16 mouse cellular contexts compared by ENCODE assay signal in the genomic region with DNA sequence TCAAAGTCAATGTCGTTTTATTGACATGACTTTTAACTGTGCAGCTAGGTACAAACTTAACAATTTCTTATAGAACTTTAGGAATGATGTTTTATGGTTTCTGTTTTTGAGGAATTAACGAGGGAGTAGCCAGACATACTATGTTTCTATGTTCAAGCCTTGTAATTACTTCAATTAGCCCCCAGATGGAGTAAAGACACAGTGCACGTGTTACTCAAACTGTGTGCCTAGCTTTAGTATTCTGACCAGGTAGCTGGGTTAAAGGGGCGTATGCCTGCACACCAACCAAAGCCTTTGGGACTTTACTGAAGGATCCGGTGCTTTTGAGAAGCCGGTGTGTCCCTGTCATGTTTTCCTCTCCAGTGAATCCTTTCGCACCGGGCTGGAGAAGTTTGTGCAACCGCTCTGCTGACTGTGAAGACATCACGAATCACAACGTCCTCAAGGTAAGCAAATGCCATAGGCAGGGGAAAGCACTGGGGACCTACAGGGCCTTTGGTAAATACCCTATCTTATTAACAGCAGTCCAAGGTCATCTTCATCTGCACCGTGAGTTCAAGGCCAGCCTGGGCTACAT. TPM values are rescaled to one million over a fixed set of nuclear protein-coding genes. Genes with fewer than 3 reads are reported as not detected.
A peak's percentile ranks its signal among the peaks of the same experiment; 100 is the strongest.
DNase-seq lines count a peak whose midpoint lies in the region; ATAC-seq and TF ChIP-seq lines count a peak whose summit lies in the region.
"Had no signal": no experiment of that assay in that cellular context is flagged by ENCODE, and none has a peak within 500 bp of the region (broad histone marks: within the 10 kb centered on the region; RNA-seq: fewer than 3 reads in every experiment).

No protein-coding gene starts in this region.

- no peak overlapping the region for H3K4me2 ChIP-seq in forebrain, postnatal 0 days (ENCODE audit: low read depth)
- H3K4me2 ChIP-seq in forebrain, embryonic 14.5 days (ENCODE audit: low read length) = no peak overlapping the region
- no peak overlapping the region for H3K4me2 ChIP-seq in liver, embryonic 14.5 days (ENCODE audit: low read depth)
- H3K4me2 ChIP-seq: heart, embryonic 12.5 days; hindbrain, embryonic 14.5 days had no signal

- H3K27ac ChIP-seq in forebrain, postnatal 0 days (ENCODE audit: low read depth, low read length) = no peak overlapping the region
- H3K27ac ChIP-seq in forebrain, embryonic 14.5 days (ENCODE audit: low read depth, low read length) = no peak overlapping the region
- no peak overlapping the region for H3K27ac ChIP-seq in liver, embryonic 14.5 days
- H3K27ac ChIP-seq in MEL (ENCODE audit: control insufficient read depth, low read depth, low read length) = no peak overlapping the region
- H3K27ac ChIP-seq: hindbrain, embryonic 14.5 days; macrophage had no signal

- no peak for TF ChIP-seq EP300 in liver, embryonic 14.5 days (IDR thresholded peaks at IDR 0.05; ENCODE audit: low read depth)
- TF ChIP-seq EP300 in MEL (IDR thresholded peaks at IDR 0.05; ENCODE audit: low read depth in 1 of 2, low read length in 2 of 2) = no peak

- no peak for ATAC-seq in forebrain, postnatal 0 days
- ATAC-seq in forebrain, embryonic 14.5 days = no peak
- no peak for ATAC-seq in liver, embryonic 14.5 days (ENCODE audit: insufficient read depth)

- H3K36me3 ChIP-seq in forebrain, postnatal 0 days (ENCODE audit: insufficient read depth) = no peaks in the 10 kb centered on the region
- H3K36me3 ChIP-seq in forebrain, embryonic 14.5 days (ENCODE audit: control insufficient read depth, insufficient read depth, low read length) = no peaks in the 10 kb centered on the region
- H3K36me3 ChIP-seq in liver, embryonic 14.5 days (replicated peaks; ENCODE audit: control insufficient read depth, insufficient read depth, low read depth) = no peaks in the 10 kb centered on the region
- H3K36me3 ChIP-seq in MEL (ENCODE audit: control insufficient read depth in 1 of 2, insufficient read depth in 2 of 2, low read length in 2 of 2) = peaks cover 0 to 16% of the 10 kb centered on the region in 2 experiments; a peak in 2 of 4 replicates
- H3K36me3 ChIP-seq: heart, embryonic 12.5 days had no signal

- no peaks in the 10 kb centered on the region for H3K4me1 ChIP-seq in forebrain, postnatal 0 days (ENCODE audit: insufficient read depth)
- no peaks in the 10 kb centered on the region for H3K4me1 ChIP-seq in forebrain, embryonic 14.5 days (ENCODE audit: control insufficient read depth, insufficient read depth, low read length)
- peaks cover 10 to 12% of the 10 kb centered on the region in 2 experiments for H3K4me1 ChIP-seq in liver, embryonic 14.5 days (replicated peaks; ENCODE audit: control insufficient read depth in 2 of 2, insufficient read depth in 2 of 2, low read length in 1 of 2)
- peaks cover 6 to 9% of the 10 kb centered on the region in 2 experiments for H3K4me1 ChIP-seq in MEL (ENCODE audit: control insufficient read depth in 1 of 2, insufficient read depth in 2 of 2, low read length in 2 of 2)

- peak; percentile 45 for TF ChIP-seq CTCF in forebrain, postnatal 0 days (IDR thresholded peaks at IDR 0.05; ENCODE audit: low read depth)
- peak; percentile 57 for TF ChIP-seq CTCF in liver, embryonic 14.5 days (IDR thresholded peaks at IDR 0.05; ENCODE audit: low read depth)
- TF ChIP-seq CTCF in MEL (IDR thresholded peaks at IDR 0.05 in 2 of 3, conservative IDR thresholded peaks at IDR 0.05 in 1 of 3; ENCODE audit: control insufficient read depth in 1 of 3, insufficient read depth in 1 of 3, low read depth in 2 of 3, low read length in 3 of 3, poor library complexity in 1 of 3, severe bottlenecking in 1 of 3) = peak in 2 of 3 experiments; percentile 44 to 90; a peak in 3 of 6 replicates

- H3K79me2 ChIP-seq in MEL (ENCODE audit: control insufficient read depth, insufficient read depth, low read length, poor library complexity) = no peaks in the 10 kb centered on the region; the same call in 1 of the 2 replicates

- TF ChIP-seq POLR2A in MEL (IDR thresholded peaks at IDR 0.05; ENCODE audit: control insufficient read depth in 1 of 2, insufficient read depth in 1 of 2, low read depth in 1 of 2, low read length in 2 of 2, poor library complexity in 1 of 2) = no peak

- intact Hi-C loops in gastrocnemius, postnatal 14 days (cut with DNase I; ENCODE audit: low total_unique reads) = no loop called here

- H3K27me3 ChIP-seq in forebrain, postnatal 0 days (ENCODE audit: insufficient read depth, low read length) = peaks cover 2% of the 10 kb centered on the region; the same call in 1 of the 2 replicates
- H3K27me3 ChIP-seq in forebrain, embryonic 14.5 days (replicated peaks; ENCODE audit: control insufficient read depth, insufficient read depth, low read length) = peaks cover 1% of the 10 kb centered on the region
- peaks cover 4% of the 10 kb centered on the region for H3K27me3 ChIP-seq in liver, embryonic 14.5 days (ENCODE audit: control insufficient read depth, insufficient read depth, low read length)
- H3K27me3 ChIP-seq in MEL (ENCODE audit: control insufficient read depth in 1 of 2, insufficient read depth in 2 of 2, low read length in 2 of 2) = peaks cover 10 to 26% of the 10 kb centered on the region in 2 experiments

- H3K9ac ChIP-seq in forebrain, postnatal 0 days = no peak overlapping the region
- H3K9ac ChIP-seq in forebrain, embryonic 14.5 days (ENCODE audit: low read length) = no peak overlapping the region
- no peak overlapping the region for H3K9ac ChIP-seq in liver, embryonic 14.5 days (replicated peaks)
- no peak overlapping the region for H3K9ac ChIP-seq in MEL (ENCODE audit: control insufficient read depth, low read depth, low read length, poor library complexity, severe bottlenecking)
- H3K9ac ChIP-seq: heart, embryonic 12.5 days; hindbrain, embryonic 14.5 days had no signal

- no peaks in the 10 kb centered on the region for H3K9me3 ChIP-seq in forebrain, postnatal 0 days (ENCODE audit: low read length)
- H3K9me3 ChIP-seq in forebrain, embryonic 14.5 days (replicated peaks; ENCODE audit: control insufficient read depth, low read length) = no peaks in the 10 kb centered on the region
- no peaks in the 10 kb centered on the region for H3K9me3 ChIP-seq in liver, embryonic 14.5 days (ENCODE audit: control insufficient read depth, low read length)
- no peaks in the 10 kb centered on the region for H3K9me3 ChIP-seq in MEL (replicated peaks; ENCODE audit: insufficient read depth, low read length)
- H3K9me3 ChIP-seq: heart, embryonic 12.5 days had no signal

- H3K4me3 ChIP-seq in forebrain, postnatal 0 days (ENCODE audit: low read depth, low read length) = no peak overlapping the region
- H3K4me3 ChIP-seq in forebrain, embryonic 14.5 days (ENCODE audit: low read depth, low read length) = no peak overlapping the region
- H3K4me3 ChIP-seq in liver, embryonic 14.5 days (ENCODE audit: insufficient read depth in 1 of 2, low read depth in 2 of 2, low read length in 2 of 2) = no peak overlapping the region
- H3K4me3 ChIP-seq in MEL (ENCODE audit: control insufficient read depth in 1 of 2, insufficient read depth in 1 of 2, low read depth in 2 of 2, low read length in 2 of 2) = no peak overlapping the region
- H3K4me3 ChIP-seq: heart, embryonic 12.5 days; myocyte had no signal

- TF ChIP-seq RAD21 in MEL (IDR thresholded peaks at IDR 0.05; ENCODE audit: low read depth, low read length) = peak; percentile 85

- 61% methylated on average over 12 of the region's 12 CpGs for WGBS in forebrain, postnatal 0 days
- 59% methylated on average over 12 of the region's 12 CpGs for WGBS in forebrain, embryonic 14.5 days
- 57% methylated on average over 12 of the region's 12 CpGs for WGBS in liver, embryonic 14.5 days (ENCODE audit: insufficient replicate concordance)

- DNase-seq in forebrain, postnatal 0 days = no peak
- DNase-seq in forebrain, embryonic 14.5 days (ENCODE audit: low spot score) = no peak
- DNase-seq in liver, embryonic 14.5 days (ENCODE audit: low read depth in 3 of 3, low spot score in 3 of 3) = no peak
- DNase-seq in liver = no peak
- DNase-seq in MEL (ENCODE audit: low read depth, low spot score) = peak; percentile 58
- peak; percentile 53 for DNase-seq in naive thymus-derived CD4-positive, alpha-beta T cell, adult 2 months (ENCODE audit: low read depth)
- DNase-seq in urinary bladder, postnatal 25 days (ENCODE audit: low spot score) = no peak
- no peak for DNase-seq in gastrocnemius, postnatal 14 days
- DNase-seq: adrenal gland, adult 8-10 months; kidney, postnatal 14 days had no signal

RNA-seq across cellular contexts. Expression of gene Zpbp2, which starts 4.3 kb away (rescaled TPM):
- total RNA-seq in forebrain, postnatal 0 days (2014; rRNA removed) = not detected in 2 replicates
- not detected in 2 replicates for polyA plus RNA-seq in forebrain, postnatal 0 days (2015; fragmentation: Nextera tagmentation; extraction: Ambion mirVana)
- not detected in 2 replicates for polyA plus RNA-seq in forebrain, embryonic 14.5 days (2014; fragmentation: Nextera tagmentation; extraction: Ambion mirVana)
- 0.30 and 0.44 TPM in 2 replicates for polyA plus RNA-seq in liver, embryonic 14.5 days (2012; rRNA removed)
- polyA plus RNA-seq in liver, embryonic 14.5 days (2014; fragmentation: Nextera tagmentation; extraction: Ambion mirVana) = 0.76 and 0.83 TPM in 2 replicates
- total RNA-seq in MEL (2012; rRNA removed) = 0.12 and 0.42 TPM in 2 replicates
- under 1 TPM in 1 of 2 experiments, not detected in 1; 0.58 TPM for polyA plus RNA-seq in MEL (2012; ENCODE audit: insufficient read depth in 1 of 2, insufficient read length in 2 of 2, low read depth in 1 of 2, low replicate concordance in 2 of 2, missing spikeins in 1 of 2)
- not detected for total RNA-seq in gastrocnemius, postnatal 14 days (2021)
- polyA plus RNA-seq: hindbrain, embryonic 14.5 days; macrophage; myocyte; small intestine, adult 2 months had no signal

RNA-seq across cellular contexts. Expression of gene Ikzf3, which starts 9.4 kb away (rescaled TPM):
- 0.14 and 0.15 TPM in 2 replicates for total RNA-seq in forebrain, postnatal 0 days (2014; rRNA removed)
- polyA plus RNA-seq in forebrain, postnatal 0 days (2015; fragmentation: Nextera tagmentation; extraction: Ambion mirVana) = 0.21 and 0.23 TPM in 2 replicates
- polyA plus RNA-seq in forebrain, embryonic 14.5 days (2014; fragmentation: Nextera tagmentation; extraction: Ambion mirVana) = not detected in 2 replicates
- polyA plus RNA-seq in liver, embryonic 14.5 days (2012; rRNA removed) = 0.15 and 0.27 TPM in 2 replicates
- 0.05 and 0.10 TPM in 2 replicates for polyA plus RNA-seq in liver, embryonic 14.5 days (2014; fragmentation: Nextera tagmentation; extraction: Ambion mirVana)
- 0.12 TPM in 1 of 2 replicates, not detected in the other for total RNA-seq in MEL (2012; rRNA removed)
- not detected for polyA plus RNA-seq in MEL (2012; ENCODE audit: insufficient read depth in 1 of 2, insufficient read length in 2 of 2, low read depth in 1 of 2, low replicate concordance in 2 of 2, missing spikeins in 1 of 2)
- under 1 TPM; 0.10 to 0.18 TPM for total RNA-seq in gastrocnemius, postnatal 14 days (2021)
- polyA plus RNA-seq: myocyte had no signal

RNA-seq across cellular contexts. Expression of gene Ormdl3, which starts 32.0 kb away (rescaled TPM):
- total RNA-seq in forebrain, postnatal 0 days (2014; rRNA removed) = 99.8 and 115 TPM in 2 replicates
- 114 and 119 TPM in 2 replicates for polyA plus RNA-seq in forebrain, postnatal 0 days (2015; fragmentation: Nextera tagmentation; extraction: Ambion mirVana)
- polyA plus RNA-seq in forebrain, embryonic 14.5 days (2014; fragmentation: Nextera tagmentation; extraction: Ambion mirVana) = 24.7 and 24.8 TPM in 2 replicates
- 23.4 and 27.4 TPM in 2 replicates for polyA plus RNA-seq in liver, embryonic 14.5 days (2012; rRNA removed)
- 6.4 and 6.8 TPM in 2 replicates for polyA plus RNA-seq in liver, embryonic 14.5 days (2014; fragmentation: Nextera tagmentation; extraction: Ambion mirVana)
- 60.3 and 93.7 TPM in 2 replicates for total RNA-seq in MEL (2012; rRNA removed)
- 10 to 100 TPM in 1 of 2 experiments, not detected in 1; 52.7 TPM for polyA plus RNA-seq in MEL (2012; ENCODE audit: insufficient read depth in 1 of 2, insufficient read length in 2 of 2, low read depth in 1 of 2, low replicate concordance in 2 of 2, missing spikeins in 1 of 2)
- total RNA-seq in gastrocnemius, postnatal 14 days (2021) = 10 to 100 TPM; 18.3 to 18.7 TPM

RNA-seq across cellular contexts. Expression of gene Lrrc3c, which starts 42.9 kb away (rescaled TPM):
- not detected in 2 replicates for total RNA-seq in forebrain, postnatal 0 days (2014; rRNA removed)
- not detected in 2 replicates for polyA plus RNA-seq in forebrain, postnatal 0 days (2015; fragmentation: Nextera tagmentation; extraction: Ambion mirVana)
- polyA plus RNA-seq in forebrain, embryonic 14.5 days (2014; fragmentation: Nextera tagmentation; extraction: Ambion mirVana) = not detected in 2 replicates
- not detected in 2 replicates for polyA plus RNA-seq in liver, embryonic 14.5 days (2012; rRNA removed)
- not detected in 2 replicates for polyA plus RNA-seq in liver, embryonic 14.5 days (2014; fragmentation: Nextera tagmentation; extraction: Ambion mirVana)
- not detected in 2 replicates for total RNA-seq in MEL (2012; rRNA removed)
- not detected for polyA plus RNA-seq in MEL (2012; ENCODE audit: insufficient read depth in 1 of 2, insufficient read length in 2 of 2, low read depth in 1 of 2, low replicate concordance in 2 of 2, missing spikeins in 1 of 2)
- total RNA-seq in gastrocnemius, postnatal 14 days (2021) = not detected
- total RNA-seq: adrenal gland, adult 8-10 months had no signal
- polyA plus RNA-seq: heart, embryonic 12.5 days; hindbrain, embryonic 14.5 days; limb, embryonic 14.5 days; macrophage; myocyte; small intestine, adult 2 months had no signal

Comparison
In these comparisons a context has a peak if more than half of its experiments do, and no peak if none do; other contexts are left out.
1. DNase-seq: peak in MEL (single experiment) and naive thymus-derived CD4-positive, alpha-beta T cell, adult 2 months (single experiment); none in forebrain, postnatal 0 days (single experiment), forebrain, embryonic 14.5 days (single experiment), liver, embryonic 14.5 days (0 of 3), liver (single experiment), urinary bladder, postnatal 25 days (single experiment) and gastrocnemius, postnatal 14 days (single experiment).
2. Peak in every context shown above with its lines, with median percentiles within 50 percentile points of each other: CTCF ChIP-seq.